Mouse (Mus musculus) CD4-positive helper T cell, adult 2 months (primary cell): ENCODE measurements around the gene Gm43064.
"Not testable (repeated sequence)": the region's sequence is repeated elsewhere in the genome, so short reads cannot be mapped to it uniquely, and the experiment has no call there.

Experiments
- DNase-seq: peaks from one replicate; pipeline ENCODE4 v3.0.0-alpha.2; 2012; ENCODE audit warnings: low read depth, missing footprints, low spot score

Gene Gm43064

GRCm38 (mm10) chr3:103799507-103799906 lies 9.9 kb upstream of the Gm43064 start:
- no peak for DNase-seq

- DNase-seq: peak; percentile 77
Measured at GRCm38 (mm10) chr3:103801631-103802531, 7.5 kb upstream of the Gm43064 start.

- DNase-seq: peak; percentile 29
Measured at GRCm38 (mm10) chr3:103802861-103803260, 6.5 kb upstream of the Gm43064 start.

GRCm38 (mm10) chr3:103805671-103806070 lies 3.7 kb upstream of the Gm43064 start:
- no peak for DNase-seq

GRCm38 (mm10) chr3:103809799-103810150 lies 402 bp downstream of the Gm43064 start:
- DNase-seq: no peak

- no peak for DNase-seq
Measured at GRCm38 (mm10) chr3:103810967-103811366, 1.6 kb downstream of the Gm43064 start.

GRCm38 (mm10) chr3:103827548-103827947 lies 18.2 kb downstream of the Gm43064 start:
- DNase-seq: peak; percentile 39

GRCm38 (mm10) chr3:103829036-103829435 lies 19.7 kb downstream of the Gm43064 start:
- DNase-seq: peak; percentile 38

- DNase-seq: peak; percentile 31
Measured at GRCm38 (mm10) chr3:103830681-103831080, 21.3 kb downstream of the Gm43064 start.

- DNase-seq: no peak
Measured at GRCm38 (mm10) chr3:103831146-103831545, 21.8 kb downstream of the Gm43064 start.

GRCm38 (mm10) chr3:103832426-103832825 lies 23.1 kb downstream of the Gm43064 start, which contains the start of gene Bcl2l15:
TSS of gene Bcl2l15 (plus strand) at chr3:103832601.
- no peak for DNase-seq

GRCm38 (mm10) chr3:103834001-103834400 lies 24.6 kb downstream of the Gm43064 start:
- no peak for DNase-seq

GRCm38 (mm10) chr3:103835272-103835950 lies 26.0 kb downstream of the Gm43064 start:
- DNase-seq: no peak

- DNase-seq: peak; percentile 9
Measured at GRCm38 (mm10) chr3:103835951-103836310, 26.6 kb downstream of the Gm43064 start.

GRCm38 (mm10) chr3:103836453-103836852 lies 27.1 kb downstream of the Gm43064 start:
- no peak for DNase-seq

GRCm38 (mm10) chr3:103839711-103840110 lies 30.3 kb downstream of the Gm43064 start:
- no peak for DNase-seq

- not testable (repeated sequence) for DNase-seq
Measured at GRCm38 (mm10) chr3:103840195-103840594, 30.8 kb downstream of the Gm43064 start.

GRCm38 (mm10) chr3:103840946-103841345 lies 31.6 kb downstream of the Gm43064 start:
- DNase-seq: not testable (repeated sequence)

GRCm38 (mm10) chr3:103850644-103851363 lies 41.4 kb downstream of the Gm43064 start:
- peak; percentile 61 for DNase-seq

GRCm38 (mm10) chr3:103851481-103851880 lies 42.1 kb downstream of the Gm43064 start:
- peak; percentile 61 for DNase-seq

- DNase-seq: peak; percentile 63
Measured at GRCm38 (mm10) chr3:103851882-103852281, 42.5 kb downstream of the Gm43064 start.
